Mouse (Mus musculus) liver, postnatal 0 days (tissue): ENCODE measurements around the gene Dcxr. TPM values are rescaled to one million over a fixed set of nuclear protein-coding genes. Genes with fewer than 3 reads are reported as not detected.

Experiments used
- ATAC-seq: fragments of 200-750 bp; cut with Nextera tagmentation; 2 replicates; pipeline ENCODE4 v1.8.0; 2017; ENCODE audit warnings: mild to moderate bottlenecking, moderate library complexity
- DNase-seq: peaks from one replicate; pipeline ENCODE4 v3.0.0-alpha.2; 2016
- H3K27ac ChIP-seq: fragments of 300-500 bp; sonication (generic); 2 replicates; pipeline ENCODE4 v1.5.1; 2014; ENCODE audit warnings: antibody characterized with exemption, moderate library complexity, mild to moderate bottlenecking, low read depth
- H3K27me3 ChIP-seq: fragments of 300-500 bp; sonication (generic); 2 replicates; pipeline ENCODE4 v1.6.1; 2014; ENCODE audit warnings: low read length, control low read depth, mixed read lengths; ENCODE audit not compliant: insufficient read depth
- H3K36me3 ChIP-seq: fragments of 300-500 bp; sonication (generic); replicated peaks from 2 replicates; pipeline ENCODE4 v1.6.1; 2014; ENCODE audit warnings: mild to moderate bottlenecking, control low read depth, low read length, moderate library complexity, mixed read lengths; ENCODE audit not compliant: insufficient read depth
- H3K4me1 ChIP-seq: fragments of 300-500 bp; sonication (generic); 2 replicates; pipeline ENCODE4 v1.6.1; 2014; ENCODE audit warnings: antibody characterized with exemption, mild to moderate bottlenecking, control low read depth; ENCODE audit not compliant: insufficient read depth
- H3K4me2 ChIP-seq: fragments of 300-500 bp; sonication (generic); 2 replicates; pipeline ENCODE4 v1.6.1; 2014; ENCODE audit warnings: low read depth, mild to moderate bottlenecking, low read length, moderate library complexity, mixed read lengths
- H3K4me3 ChIP-seq: fragments of 300-500 bp; sonication (generic); 2 replicates; pipeline ENCODE4 v1.5.1; 2014; ENCODE audit warnings: low read depth, low read length
- H3K9ac ChIP-seq: fragments of 300-500 bp; sonication (generic); replicated peaks from 2 replicates; pipeline ENCODE4 v1.6.1; 2014; ENCODE audit warnings: mild to moderate bottlenecking, moderate library complexity
- H3K9me3 ChIP-seq: fragments of 300-500 bp; sonication (generic); 2 replicates; pipeline ENCODE4 v1.6.1; 2016; ENCODE audit warnings: mild to moderate bottlenecking, control low read depth, low read length, mixed read lengths
- CTCF ChIP-seq: sonication (generic); IDR thresholded peaks from 2 replicates; pipeline ENCODE4 v1.5.1; 2016; ENCODE audit warnings: antibody characterized with exemption, low read depth
- EP300 ChIP-seq: IDR thresholded peaks from 2 replicates; pipeline ENCODE4 v1.6.1; 2016; ENCODE audit warnings: antibody characterized with exemption, low read depth, mild to moderate bottlenecking
- whole genome bisulfite sequencing: fragments of 180-500 bp; shearing (Covaris S2); extraction: QIAGEN DNeasy Blood & Tissue Kit; methylation state at CpG from one replicate; pipeline ENCODE4 v1.1.7; 2014; ENCODE audit not compliant: insufficient replicate concordance; 5-methylcytosine and 5-hydroxymethylcytosine counted together
- polyA plus RNA-seq: library from polyadenylated mRNA; unstranded; fragments of >200 nt; fragmentation: Nextera tagmentation; extraction: Ambion mirVana; gene quantifications from 2 replicates; pipeline ENCODE4 v1.2.1, GENCODE M21; 2015

Dcxr gene
- polyA plus RNA-seq, 1 experiment from 2014 or later: 118 TPM

GRCm38 (mm10) chr11:120728530-120729240 is 1.6 kb upstream of the Dcxr start:
- Histone ChIP-seq H3K4me2 (no peak overlapping the region), H3K27ac (no peak overlapping the region), H3K27me3 (0 out of 2 replicates have a peak, but pooled peaks cover 8% of the 10 kb centered on the region), H3K4me3 (no peak overlapping the region), H3K9me3 (no peaks in the 10 kb centered on the region), H3K4me1 (peaks cover 15% of the 10 kb centered on the region), H3K9ac (no peak overlapping the region), H3K36me3 (0 out of 2 replicates have a peak, but pooled peaks cover 2% of the 10 kb centered on the region)
- TF ChIP-seq EP300: no peak
- no peak for TF ChIP-seq CTCF
- no peak for ATAC-seq
- WGBS: 75% methylated on average over 11 of the region's 11 CpGs
- no peak for DNase-seq

- Histone ChIP-seq H3K4me3 (no peak overlapping the region), H3K36me3 (0 out of 2 replicates have a peak, but pooled peaks cover 2% of the 10 kb centered on the region), H3K4me2 (peak overlapping the region; percentile 86), H3K4me1 (peaks cover 15% of the 10 kb centered on the region), H3K27ac (peak overlapping the region; percentile 7; the same call in 1 of the 2 replicates), H3K9ac (no peak overlapping the region), H3K9me3 (no peaks in the 10 kb centered on the region), H3K27me3 (peaks cover 6% of the 10 kb centered on the region; the same call in 1 of the 2 replicates)
- DNase-seq: no peak
- no peak for ATAC-seq
- TF ChIP-seq CTCF (no peak), EP300 (no peak)
- WGBS: 46% methylated on average over 12 of the region's 12 CpGs
Observed at GRCm38 (mm10) chr11:120727564-120727963, 483 bp upstream of the Dcxr start.

- DNase-seq (no peak), ATAC-seq (peak; percentile 77)
- H3K4me3 ChIP-seq: peak overlapping the region; percentile 63
- 0 out of 2 replicates have a peak, but pooled peaks cover 2% of the 10 kb centered on the region for H3K36me3 ChIP-seq
- peak overlapping the region; percentile 70 for H3K9ac ChIP-seq
- peak; percentile 5; the same call in 1 of the 2 replicates for TF ChIP-seq CTCF
- TF ChIP-seq EP300: no peak
- peaks cover 17% of the 10 kb centered on the region for H3K27me3 ChIP-seq
- 22% methylated on average over 34 of the region's 36 CpGs for whole genome bisulfite sequencing
- H3K27ac ChIP-seq: peak overlapping the region; percentile 93
- peak overlapping the region; percentile 86 for H3K4me2 ChIP-seq
- peaks cover 22% of the 10 kb centered on the region for H3K4me1 ChIP-seq
- no peaks in the 10 kb centered on the region for H3K9me3 ChIP-seq
Observed at GRCm38 (mm10) chr11:120726243-120727168, 575 bp downstream of the Dcxr start.

GRCm38 (mm10) chr11:120723509-120723908 is 3.6 kb downstream of the Dcxr start:
- H3K9ac ChIP-seq: no peak overlapping the region
- H3K27me3 ChIP-seq: peaks cover 24% of the 10 kb centered on the region
- no peaks in the 10 kb centered on the region for H3K9me3 ChIP-seq
- H3K4me1 ChIP-seq: peaks cover 30% of the 10 kb centered on the region
- no peak for DNase-seq
- WGBS: 91% methylated on average over 6 of the region's 7 CpGs
- no peak overlapping the region for H3K4me3 ChIP-seq
- H3K27ac ChIP-seq: no peak overlapping the region
- ATAC-seq: no peak
- no peak for TF ChIP-seq CTCF
- no peak for TF ChIP-seq EP300
- no peak overlapping the region for H3K4me2 ChIP-seq
- peaks cover 9% of the 10 kb centered on the region for H3K36me3 ChIP-seq

- H3K9ac ChIP-seq: no peak overlapping the region
- ATAC-seq (no peak), DNase-seq (no peak)
- peaks cover 24% of the 10 kb centered on the region for H3K27me3 ChIP-seq
- H3K27ac ChIP-seq: no peak overlapping the region
- peaks cover 15% of the 10 kb centered on the region for H3K36me3 ChIP-seq
- H3K4me1 ChIP-seq: peaks cover 30% of the 10 kb centered on the region
- H3K9me3 ChIP-seq: no peaks in the 10 kb centered on the region
- H3K4me3 ChIP-seq: no peak overlapping the region
- 79% methylated on average over 11 of the region's 11 CpGs for WGBS
- no peak overlapping the region for H3K4me2 ChIP-seq
- no peak for TF ChIP-seq EP300
- TF ChIP-seq CTCF: no peak
Observed at GRCm38 (mm10) chr11:120722761-120723382, 4.2 kb downstream of the Dcxr start.
